Mouse (Mus musculus): ENCODE measurements around the gene Stmnd1. TPM values are rescaled to one million over a fixed set of nuclear protein-coding genes. Genes with fewer than 3 reads are reported as not detected.
"Not testable (repeated sequence)": the region's sequence is repeated elsewhere in the genome, so short reads cannot be mapped to it uniquely, and the experiment has no call there.

Stmnd1 gene
- not detected in 2 replicates for total RNA-seq (2017)

DNA sequence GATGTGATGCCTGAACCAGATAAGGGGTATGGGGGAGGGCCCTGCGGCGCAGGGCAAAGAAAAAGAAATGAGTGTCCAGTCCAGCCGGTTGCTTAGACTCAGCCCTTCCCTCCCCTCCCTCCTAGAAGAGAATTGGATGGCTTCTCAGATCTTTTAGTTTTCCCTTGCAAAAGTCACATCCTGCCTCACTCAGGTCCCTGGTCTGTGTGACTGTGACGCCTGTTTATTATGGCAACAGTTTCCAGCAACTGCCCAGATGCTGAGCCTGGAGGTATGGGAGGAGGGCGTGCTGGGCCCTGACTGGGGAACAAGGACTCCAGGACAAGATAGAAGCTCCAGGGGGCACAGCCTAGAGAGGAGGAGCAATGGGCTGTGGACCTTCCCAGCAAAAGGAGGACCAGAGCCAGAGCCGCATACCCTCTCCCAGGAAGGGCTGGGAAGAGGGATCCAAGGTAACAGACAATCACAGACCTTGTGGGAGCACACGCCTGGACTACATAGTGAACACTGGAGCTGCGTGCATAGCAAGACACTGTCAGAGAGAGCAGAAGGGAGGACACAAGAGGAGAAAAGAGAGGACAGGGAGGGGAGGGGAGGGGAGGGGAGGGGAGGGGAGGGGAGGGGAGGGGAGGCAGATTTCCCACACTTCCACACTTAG lies at the start of gene Stmnd1:
Gene Stmnd1 (plus strand): TSS at position 269 of the 658 bp plus-strand sequence.
- ATAC-seq (replicated peaks in 1 of 2; ENCODE audit: insufficient read depth in 1 of 2, low FRiP score in 2 of 2, low TSS enrichment in 1 of 2, low read depth in 1 of 2, poor library complexity in 2 of 2, severe bottlenecking in 2 of 2) = no peak; a peak in 1 of 4 replicates

GRCm38 (mm10) chr13:46226956-46227355 lies 46.6 kb upstream of the Stmnd1 start:
- no peak for ATAC-seq (replicated peaks in 1 of 2; ENCODE audit: insufficient read depth in 1 of 2, low FRiP score in 2 of 2, low TSS enrichment in 1 of 2, low read depth in 1 of 2, poor library complexity in 2 of 2, severe bottlenecking in 2 of 2)

DNA sequence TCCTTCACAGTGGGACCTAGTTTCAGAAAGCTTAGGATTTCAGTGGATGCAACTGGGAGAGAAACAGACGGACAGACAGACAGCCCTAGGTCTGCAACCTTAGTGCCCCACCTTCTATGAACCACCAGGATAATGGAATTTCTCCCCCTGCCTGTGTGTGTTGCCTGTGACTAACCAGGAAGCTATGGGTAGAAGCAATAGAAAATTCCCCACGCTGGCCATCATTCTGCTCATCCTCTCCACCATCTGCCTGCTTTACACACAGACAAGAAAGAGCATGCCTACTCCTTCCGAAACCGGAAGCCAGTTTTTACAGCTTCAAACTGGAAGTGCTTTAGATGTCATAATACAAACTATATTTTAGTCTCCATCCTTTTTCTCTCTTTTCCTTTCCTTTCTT lies 46.0 kb upstream of the Stmnd1 start:
- ATAC-seq (replicated peaks in 1 of 2; ENCODE audit: insufficient read depth in 1 of 2, low FRiP score in 2 of 2, low TSS enrichment in 1 of 2, low read depth in 1 of 2, poor library complexity in 2 of 2, severe bottlenecking in 2 of 2) = no peak

DNA sequence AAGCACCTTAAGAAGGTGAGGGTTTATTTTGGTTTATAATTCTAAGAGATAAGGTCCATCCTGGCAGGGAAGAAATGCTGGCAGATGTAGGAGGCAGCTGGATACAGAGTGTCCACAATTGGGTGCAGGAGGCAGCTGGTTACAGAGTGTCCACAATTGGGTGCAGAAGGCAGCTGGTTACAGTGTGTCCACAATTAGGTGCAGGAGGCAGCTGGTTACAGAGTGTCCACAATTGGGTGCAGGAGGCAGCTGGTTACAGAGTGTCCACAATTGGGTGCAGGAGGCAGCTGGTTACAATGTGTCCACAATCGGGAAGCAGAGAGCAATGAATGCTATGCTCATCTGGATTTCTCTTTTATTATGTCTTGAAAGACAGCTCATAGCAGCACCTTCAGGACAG lies 44.8 kb upstream of the Stmnd1 start:
- ATAC-seq (replicated peaks in 1 of 2; ENCODE audit: insufficient read depth in 1 of 2, low FRiP score in 2 of 2, low TSS enrichment in 1 of 2, low read depth in 1 of 2, poor library complexity in 2 of 2, severe bottlenecking in 2 of 2) = not testable (repeated sequence)

GRCm38 (mm10) chr13:46231514-46232085 lies 41.9 kb upstream of the Stmnd1 start:
- ATAC-seq (replicated peaks in 1 of 2; ENCODE audit: insufficient read depth in 1 of 2, low FRiP score in 2 of 2, low TSS enrichment in 1 of 2, low read depth in 1 of 2, poor library complexity in 2 of 2, severe bottlenecking in 2 of 2) = no peak

DNA sequence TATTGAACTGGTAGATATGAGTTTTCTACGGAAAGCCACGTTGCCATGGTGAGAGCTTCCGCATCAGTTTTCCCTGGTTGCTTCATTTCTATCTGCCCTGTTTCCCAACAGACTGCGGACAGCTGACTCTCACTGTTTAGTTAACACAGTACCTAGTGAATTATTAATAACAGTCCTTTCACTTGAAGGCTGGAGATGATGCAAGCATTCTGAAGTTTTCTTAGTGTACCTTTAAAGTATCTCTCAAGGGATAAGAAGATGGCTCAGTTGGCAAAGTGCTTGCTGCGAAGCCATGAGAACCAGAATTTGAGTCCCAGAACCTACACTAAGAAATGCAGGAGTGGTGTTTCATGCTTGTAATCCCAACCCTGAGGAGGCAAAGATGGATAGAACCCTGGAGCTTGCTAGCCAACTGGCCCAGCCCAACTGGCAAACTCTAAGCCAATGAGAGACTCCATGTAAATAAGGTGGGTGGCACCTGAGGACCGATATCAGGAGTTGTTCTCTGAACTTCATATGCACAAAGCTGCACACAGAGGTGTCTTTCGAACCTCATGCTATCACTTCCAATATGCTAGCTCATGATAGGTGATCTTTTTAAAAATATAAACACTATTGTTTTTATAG lies 35.7 kb upstream of the Stmnd1 start:
- no peak for ATAC-seq (replicated peaks in 1 of 2; ENCODE audit: insufficient read depth in 1 of 2, low FRiP score in 2 of 2, low TSS enrichment in 1 of 2, low read depth in 1 of 2, poor library complexity in 2 of 2, severe bottlenecking in 2 of 2)

DNA sequence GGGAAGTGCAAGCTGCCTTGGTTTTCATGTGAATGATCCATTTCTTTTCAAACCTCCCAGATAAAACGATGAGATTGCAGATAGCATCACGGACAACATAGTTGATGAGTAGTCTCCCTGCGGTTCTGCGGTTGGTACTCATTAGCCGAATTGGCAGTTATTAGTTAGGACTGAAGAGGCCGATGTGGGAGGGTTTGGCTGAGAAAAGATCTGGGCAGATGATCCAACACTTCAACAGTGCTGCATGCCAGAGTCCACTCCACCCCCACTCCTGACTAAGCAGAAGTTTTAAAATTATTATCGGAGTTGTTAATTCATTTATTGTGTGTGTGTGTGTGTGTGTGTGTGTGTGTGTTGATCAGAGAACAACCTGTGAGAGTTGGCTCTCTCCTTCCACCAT lies 34.7 kb upstream of the Stmnd1 start:
- no peak for ATAC-seq (replicated peaks in 1 of 2; ENCODE audit: insufficient read depth in 1 of 2, low FRiP score in 2 of 2, low TSS enrichment in 1 of 2, low read depth in 1 of 2, poor library complexity in 2 of 2, severe bottlenecking in 2 of 2)

DNA sequence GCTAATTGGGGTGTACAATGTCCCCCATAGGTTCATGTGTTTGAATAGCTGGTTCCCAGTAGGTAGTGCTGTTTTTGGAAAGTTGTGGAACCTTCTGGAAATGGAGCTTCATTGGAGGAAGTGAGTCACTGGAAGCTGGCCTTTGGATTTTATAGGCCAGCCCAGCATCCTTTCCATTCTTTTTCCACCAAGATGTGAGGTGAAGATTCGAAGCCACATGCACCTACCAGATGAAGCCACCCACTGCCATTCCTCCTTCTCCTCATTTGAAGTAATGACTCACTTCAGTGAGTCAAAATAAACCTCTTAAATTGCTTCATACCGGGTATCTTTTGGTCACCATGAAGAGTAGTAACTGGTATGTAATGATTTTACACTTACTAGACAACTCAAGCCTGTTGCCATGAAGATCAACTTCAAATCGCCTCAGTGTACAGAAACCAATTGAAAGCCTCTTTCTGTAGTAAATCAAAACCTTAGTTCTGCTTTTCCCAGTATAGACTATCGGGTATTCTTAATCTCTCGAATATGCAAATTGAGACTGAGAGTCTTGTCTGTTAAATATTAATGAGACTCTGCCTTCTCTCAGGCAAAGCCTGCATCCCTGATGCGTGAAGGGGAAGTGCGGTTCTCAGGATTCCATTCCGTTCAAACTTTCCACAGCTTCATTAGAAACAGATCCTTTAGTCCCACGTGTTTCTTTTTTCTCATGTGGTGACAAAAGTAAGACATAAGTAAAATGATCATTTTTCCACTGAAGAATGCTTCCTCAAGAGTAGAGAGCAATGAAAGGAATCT lies 31.9 kb upstream of the Stmnd1 start:
- ATAC-seq (replicated peaks in 1 of 2; ENCODE audit: insufficient read depth in 1 of 2, low FRiP score in 2 of 2, low TSS enrichment in 1 of 2, low read depth in 1 of 2, poor library complexity in 2 of 2, severe bottlenecking in 2 of 2) = no peak

- no peak for ATAC-seq (replicated peaks in 1 of 2; ENCODE audit: insufficient read depth in 1 of 2, low FRiP score in 2 of 2, low TSS enrichment in 1 of 2, low read depth in 1 of 2, poor library complexity in 2 of 2, severe bottlenecking in 2 of 2)
Observed at GRCm38 (mm10) chr13:46253753-46254152, 19.8 kb upstream of the Stmnd1 start.

DNA sequence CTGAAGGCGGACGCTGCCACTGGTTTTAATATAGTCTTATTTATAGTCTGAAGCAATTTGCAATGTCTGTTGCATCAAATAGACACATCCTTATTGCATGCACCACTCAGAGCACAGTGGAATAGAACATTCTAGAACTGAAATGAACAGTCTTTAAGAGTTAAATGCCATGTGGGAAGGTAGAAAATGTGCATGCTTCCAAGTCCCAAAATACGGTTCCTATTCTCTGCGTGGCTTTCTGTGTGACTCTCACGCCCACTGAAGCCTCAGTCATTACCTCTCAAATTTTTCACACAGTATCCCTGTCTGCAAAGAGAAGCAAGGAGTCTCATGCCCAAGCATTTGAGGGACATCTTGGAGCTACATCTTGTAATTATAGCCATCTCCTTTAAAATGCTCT lies 19.4 kb upstream of the Stmnd1 start:
- ATAC-seq (replicated peaks in 1 of 2; ENCODE audit: insufficient read depth in 1 of 2, low FRiP score in 2 of 2, low TSS enrichment in 1 of 2, low read depth in 1 of 2, poor library complexity in 2 of 2, severe bottlenecking in 2 of 2) = no peak

GRCm38 (mm10) chr13:46255616-46256015 lies 17.9 kb upstream of the Stmnd1 start:
- ATAC-seq (replicated peaks in 1 of 2; ENCODE audit: insufficient read depth in 1 of 2, low FRiP score in 2 of 2, low TSS enrichment in 1 of 2, low read depth in 1 of 2, poor library complexity in 2 of 2, severe bottlenecking in 2 of 2) = no peak

DNA sequence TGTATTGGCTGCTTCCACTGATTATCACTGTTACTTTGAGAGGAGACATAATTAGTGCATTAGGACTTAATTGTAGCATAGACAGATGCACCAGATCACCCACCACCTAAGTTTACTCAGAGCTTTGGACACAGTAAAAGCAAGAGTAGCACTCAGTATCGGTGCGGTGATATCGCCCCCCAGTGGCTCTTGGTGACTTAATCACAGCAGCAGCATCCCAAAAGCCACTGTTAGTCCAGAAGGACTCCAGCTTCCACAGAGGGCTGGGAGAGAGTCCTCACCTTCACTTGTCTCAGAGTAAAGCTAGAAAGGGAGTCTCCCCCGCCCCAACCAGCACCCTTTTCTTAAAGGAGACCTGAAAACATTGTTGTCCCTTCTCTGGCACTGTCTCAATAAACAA lies 15.7 kb upstream of the Stmnd1 start:
- ATAC-seq (replicated peaks in 1 of 2; ENCODE audit: insufficient read depth in 1 of 2, low FRiP score in 2 of 2, low TSS enrichment in 1 of 2, low read depth in 1 of 2, poor library complexity in 2 of 2, severe bottlenecking in 2 of 2) = 0 out of 4 replicates have a peak, but pooled peaks of 1 of the 2 experiments have one; percentile 46

DNA sequence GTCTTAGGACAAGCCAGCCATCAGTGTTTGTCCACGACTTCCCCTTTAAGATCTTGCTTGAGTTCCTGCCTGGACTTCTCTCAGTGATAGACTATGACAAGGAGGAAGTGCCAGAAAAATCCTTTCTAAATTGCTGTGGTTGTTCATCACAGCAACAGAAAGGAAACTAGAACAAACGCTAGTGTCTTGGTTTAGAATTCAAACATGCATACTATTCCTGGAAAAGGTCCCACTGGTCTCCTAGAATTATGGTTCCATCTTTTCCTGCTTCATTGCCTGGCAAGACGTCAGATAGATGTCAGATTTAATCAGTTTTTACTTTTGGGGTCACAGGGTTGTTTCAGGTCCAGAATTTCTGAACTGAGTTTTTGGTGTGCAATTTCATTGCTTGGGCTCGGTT lies 14.0 kb upstream of the Stmnd1 start:
- no peak for ATAC-seq (replicated peaks in 1 of 2; ENCODE audit: insufficient read depth in 1 of 2, low FRiP score in 2 of 2, low TSS enrichment in 1 of 2, low read depth in 1 of 2, poor library complexity in 2 of 2, severe bottlenecking in 2 of 2)

DNA sequence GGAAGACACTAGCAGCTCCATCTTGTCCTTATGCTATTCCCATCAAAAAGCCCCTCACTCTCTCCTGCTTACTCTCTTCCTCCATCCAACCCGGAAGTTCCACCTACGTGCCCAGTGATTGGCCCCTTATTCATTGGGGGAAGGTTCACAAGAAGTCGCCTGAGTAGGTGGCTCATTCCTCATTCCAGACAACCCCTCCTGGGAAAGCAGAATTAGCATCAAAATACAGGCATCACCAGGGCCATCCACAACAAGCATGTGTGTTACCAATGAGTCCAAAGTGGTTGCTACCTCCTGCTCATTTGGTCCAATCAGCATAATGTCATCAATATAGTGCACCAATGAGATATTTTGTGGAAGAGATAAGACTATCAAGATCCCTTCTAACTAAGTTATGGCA lies 12.3 kb upstream of the Stmnd1 start:
- ATAC-seq (replicated peaks in 1 of 2; ENCODE audit: insufficient read depth in 1 of 2, low FRiP score in 2 of 2, low TSS enrichment in 1 of 2, low read depth in 1 of 2, poor library complexity in 2 of 2, severe bottlenecking in 2 of 2) = no peak

DNA sequence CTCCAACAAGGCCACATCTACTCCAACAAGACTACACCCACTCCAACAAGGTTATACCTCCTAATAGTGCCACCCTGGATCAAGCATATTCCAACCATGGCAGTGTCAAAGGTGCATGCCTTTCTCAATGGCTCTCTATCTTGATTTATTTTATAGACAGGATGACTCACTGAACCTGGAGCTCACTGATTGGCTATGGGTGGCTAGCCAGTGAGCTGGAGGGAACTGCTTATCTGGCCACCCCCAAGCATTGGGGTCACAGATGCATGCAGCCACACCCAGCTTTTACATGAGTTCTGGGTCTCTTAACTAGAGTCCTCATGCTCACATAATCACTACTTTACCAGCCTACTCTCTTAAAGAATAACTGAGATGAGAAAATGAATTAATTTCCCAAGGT lies 5.7 kb upstream of the Stmnd1 start:
- ATAC-seq (replicated peaks in 1 of 2; ENCODE audit: insufficient read depth in 1 of 2, low FRiP score in 2 of 2, low TSS enrichment in 1 of 2, low read depth in 1 of 2, poor library complexity in 2 of 2, severe bottlenecking in 2 of 2) = no peak

DNA sequence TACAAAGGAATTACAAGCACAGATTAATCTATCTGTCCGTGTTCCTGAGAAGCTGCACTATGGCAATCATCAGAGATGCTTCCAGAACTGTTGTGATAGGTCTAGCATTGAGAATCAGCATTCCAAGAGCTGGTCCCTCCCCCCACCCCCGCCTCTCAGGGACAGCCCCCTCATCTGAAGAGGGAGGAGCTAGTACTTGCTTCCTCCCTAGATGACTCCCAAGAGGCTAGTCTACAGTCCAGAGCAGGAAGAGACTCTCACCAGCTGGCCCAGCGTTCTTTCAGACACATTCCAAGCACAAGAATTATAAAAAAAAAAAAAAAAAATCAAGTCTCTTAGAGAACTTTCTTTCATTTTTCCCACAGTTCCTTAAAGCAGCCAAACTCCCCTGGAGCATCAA lies 5.2 kb upstream of the Stmnd1 start:
- no peak for ATAC-seq (replicated peaks in 1 of 2; ENCODE audit: insufficient read depth in 1 of 2, low FRiP score in 2 of 2, low TSS enrichment in 1 of 2, low read depth in 1 of 2, poor library complexity in 2 of 2, severe bottlenecking in 2 of 2)

DNA sequence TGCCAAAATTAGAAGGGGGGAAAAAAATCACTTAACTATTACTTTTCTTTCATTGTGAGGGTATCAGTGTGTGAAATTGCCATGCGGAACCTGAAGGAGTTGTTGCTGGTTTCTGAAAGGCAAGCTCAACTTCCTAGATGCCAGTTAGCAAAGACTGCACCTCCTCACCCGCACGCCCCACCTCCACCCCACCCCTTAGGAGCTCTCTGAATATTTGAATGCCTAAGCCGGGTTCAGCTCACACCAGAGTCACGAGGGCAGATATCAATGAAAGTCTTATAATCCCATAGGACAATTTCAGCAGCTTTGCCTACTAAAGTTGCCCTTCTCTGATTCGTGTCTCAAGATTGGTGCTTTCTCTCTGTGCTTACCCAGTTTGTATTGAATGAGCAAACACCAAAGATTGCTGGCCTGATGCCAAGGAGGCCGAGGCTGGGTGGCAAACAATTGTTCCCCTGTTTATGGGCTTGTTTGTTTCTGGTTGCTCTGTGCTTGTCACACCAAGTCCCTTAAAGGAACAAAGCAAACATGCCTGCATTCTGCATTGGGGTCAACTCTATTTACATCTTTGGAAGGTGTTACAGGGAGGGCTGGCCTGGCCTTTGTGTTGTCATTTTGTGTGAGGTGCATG lies 4.6 kb upstream of the Stmnd1 start:
- no peak for ATAC-seq (replicated peaks in 1 of 2; ENCODE audit: insufficient read depth in 1 of 2, low FRiP score in 2 of 2, low TSS enrichment in 1 of 2, low read depth in 1 of 2, poor library complexity in 2 of 2, severe bottlenecking in 2 of 2)
